Mouse (Mus musculus): ENCODE data around the gene Cpne4.

GRCm38 (mm10) chr9:104832934-104833539 lies 286.0 kb downstream of the Cpne4 start:
- TF ChIP-seq CTCF (IDR thresholded peaks at IDR 0.05; ENCODE audit: insufficient read depth, low read depth, low read length) (no peak), POLR2A (IDR thresholded peaks at IDR 0.05; ENCODE audit: insufficient read depth, low read depth, low read length) (no peak)

Measured in olfactory bulb, adult 2 months (tissue).